Mouse (Mus musculus) heart, embryonic 13.5 days (tissue): Measurements from ENCODE around the gene Metrn. TPM values are rescaled to one million over a fixed set of nuclear protein-coding genes. Genes with fewer than 3 reads are reported as not detected.

Source experiments
- ATAC-seq: fragments of 200-750 bp; cut with Nextera tagmentation; 2 replicates; pipeline ENCODE4 v1.8.0; 2017; ENCODE audit warnings: moderate TSS enrichment; ENCODE audit not compliant: insufficient number of reproducible peaks, low FRiP score, low TSS enrichment; ENCODE audit errors: extremely low read depth
- H3K27ac ChIP-seq: fragments of 300-500 bp; sonication (generic); replicated peaks from 2 replicates; pipeline ENCODE4 v1.5.1; 2015; ENCODE audit warnings: moderate library complexity, mild to moderate bottlenecking, inconsistent platforms
- H3K27me3 ChIP-seq: fragments of 300-500 bp; sonication (generic); replicated peaks from 2 replicates; pipeline ENCODE4 v1.6.1; 2015; ENCODE audit warnings: mild to moderate bottlenecking, inconsistent platforms
- H3K36me3 ChIP-seq: fragments of 300-500 bp; sonication (generic); 2 replicates; pipeline ENCODE4 v1.6.1; 2015; ENCODE audit warnings: mild to moderate bottlenecking, inconsistent platforms
- H3K4me1 ChIP-seq: fragments of 300-500 bp; sonication (generic); 2 replicates; pipeline ENCODE4 v1.6.1; 2015; ENCODE audit warnings: inconsistent platforms
- H3K4me2 ChIP-seq: fragments of 300-500 bp; sonication (generic); 2 replicates; pipeline ENCODE4 v1.6.1; 2015; ENCODE audit warnings: inconsistent platforms, mild to moderate bottlenecking, moderate library complexity
- H3K4me3 ChIP-seq: fragments of 300-500 bp; sonication (generic); 2 replicates; pipeline ENCODE4 v1.5.1; 2015; ENCODE audit warnings: moderate library complexity, mild to moderate bottlenecking, inconsistent platforms
- H3K9ac ChIP-seq: fragments of 300-500 bp; sonication (generic); 2 replicates; pipeline ENCODE4 v1.6.1; 2015; ENCODE audit warnings: inconsistent platforms, mild to moderate bottlenecking, moderate library complexity
- H3K9me3 ChIP-seq: fragments of 300-500 bp; sonication (generic); 2 replicates; pipeline ENCODE4 v1.6.1; 2016; ENCODE audit warnings: inconsistent platforms
- WGBS: fragments of 180-500 bp; shearing (Covaris S2); methylation state at CpG from one replicate; pipeline ENCODE4 v1.1.7; 2015; ENCODE audit warnings: mixed read lengths; 5-methylcytosine and 5-hydroxymethylcytosine counted together
- polyA plus RNA-seq: library from polyadenylated mRNA; unstranded; fragments of >200 nt; fragmentation: Nextera tagmentation; extraction: Ambion mirVana; gene quantifications from 2 replicates; pipeline ENCODE4 v1.2.1, GENCODE M21; 2015

Gene Metrn
- polyA plus RNA-seq, 1 experiment from 2014 or later: 28.9 TPM

- peaks cover 15% of the 10 kb centered on the region for H3K4me1 ChIP-seq
- H3K4me2 ChIP-seq: no peak overlapping the region
- H3K9me3 ChIP-seq: no peaks in the 10 kb centered on the region
- H3K9ac ChIP-seq: no peak overlapping the region
- H3K27ac ChIP-seq: peak overlapping the region; percentile 32; the same call in 1 of the 2 replicates
- WGBS: 56% methylated on average over 3 of the region's 3 CpGs
- no peaks in the 10 kb centered on the region for H3K36me3 ChIP-seq
- H3K27me3 ChIP-seq: peaks cover 28% of the 10 kb centered on the region; the same call in 1 of the 2 replicates
- no peak for ATAC-seq
- H3K4me3 ChIP-seq: no peak overlapping the region
These were observed 39.2 kb downstream of the Metrn start for GRCm38 (mm10) chr17:25757691-25758090.

- Histone ChIP-seq H3K4me2 (no peak overlapping the region), H3K9me3 (no peaks in the 10 kb centered on the region), H3K27me3 (peaks cover 28% of the 10 kb centered on the region; the same call in 1 of the 2 replicates), H3K4me3 (no peak overlapping the region), H3K27ac (peak overlapping the region; percentile 51), H3K4me1 (peaks cover 17% of the 10 kb centered on the region), H3K36me3 (no peaks in the 10 kb centered on the region), H3K9ac (no peak overlapping the region)
- WGBS: 57% methylated on average over 9 of the region's 9 CpGs
- no peak for ATAC-seq
These were observed 40.3 kb downstream of the Metrn start for GRCm38 (mm10) chr17:25756378-25757242.

- H3K4me2 ChIP-seq: no peak overlapping the region
- peaks cover 24% of the 10 kb centered on the region for H3K4me1 ChIP-seq
- no peaks in the 10 kb centered on the region for H3K36me3 ChIP-seq
- H3K27me3 ChIP-seq: peaks cover 28% of the 10 kb centered on the region; the same call in 1 of the 2 replicates
- no peaks in the 10 kb centered on the region for H3K9me3 ChIP-seq
- WGBS: 24% methylated on average over 4 of the region's 4 CpGs
- ATAC-seq: no peak
- no peak overlapping the region for H3K9ac ChIP-seq
- peak overlapping the region; percentile 51 for H3K27ac ChIP-seq
- H3K4me3 ChIP-seq: no peak overlapping the region
These were observed 41.1 kb downstream of the Metrn start for GRCm38 (mm10) chr17:25755627-25756377.

GRCm38 (mm10) chr17:25755086-25755485, 41.9 kb downstream of the Metrn start:
- no peak overlapping the region for H3K4me2 ChIP-seq
- no peak overlapping the region for H3K4me3 ChIP-seq
- H3K9ac ChIP-seq: no peak overlapping the region
- ATAC-seq: no peak
- WGBS: 80% methylated on average over 4 of the region's 4 CpGs
- H3K36me3 ChIP-seq: no peaks in the 10 kb centered on the region
- no peak overlapping the region for H3K27ac ChIP-seq
- no peaks in the 10 kb centered on the region for H3K9me3 ChIP-seq
- peaks cover 26% of the 10 kb centered on the region; the same call in 1 of the 2 replicates for H3K27me3 ChIP-seq
- H3K4me1 ChIP-seq: peaks cover 24% of the 10 kb centered on the region

GRCm38 (mm10) chr17:25754241-25754640, 42.7 kb downstream of the Metrn start, which contains the start of gene Msln:
Gene Msln, minus strand, starts transcription at chr17:25754378.
- H3K27me3 ChIP-seq: peaks cover 18% of the 10 kb centered on the region; the same call in 1 of the 2 replicates
- no peak within 1 kb of the TSS for H3K27ac ChIP-seq
- H3K36me3 ChIP-seq: no peaks in the 10 kb centered on the region
- H3K4me3 ChIP-seq: no peak within 1 kb of the TSS
- no peak within 1 kb of the TSS for H3K4me2 ChIP-seq
- WGBS: 73% methylated on average over 9 of the region's 9 CpGs
- no peaks in the 10 kb centered on the region for H3K9me3 ChIP-seq
- no peak for ATAC-seq
- H3K9ac ChIP-seq: peak within 1 kb of the TSS; percentile 2; the same call in 1 of the 2 replicates
- H3K4me1 ChIP-seq: peaks cover 24% of the 10 kb centered on the region

- H3K9me3 ChIP-seq: no peaks in the 10 kb centered on the region
- ATAC-seq: no peak
- H3K27ac ChIP-seq: no peak overlapping the region
- peaks cover 3% of the 10 kb centered on the region; the same call in 1 of the 2 replicates for H3K27me3 ChIP-seq
- H3K9ac ChIP-seq: peak overlapping the region; percentile 28; the same call in 1 of the 2 replicates
- H3K4me3 ChIP-seq: no peak overlapping the region
- H3K4me2 ChIP-seq: no peak overlapping the region
- H3K36me3 ChIP-seq: no peaks in the 10 kb centered on the region
- WGBS: 13% methylated on average over 5 of the region's 5 CpGs
- peaks cover 20% of the 10 kb centered on the region for H3K4me1 ChIP-seq
These were observed 45.5 kb downstream of the Metrn start for GRCm38 (mm10) chr17:25751446-25751845.

GRCm38 (mm10) chr17:25749314-25749713, 47.6 kb downstream of the Metrn start:
- no peak overlapping the region for H3K27ac ChIP-seq
- H3K4me1 ChIP-seq: peaks cover 9% of the 10 kb centered on the region
- no peak overlapping the region for H3K9ac ChIP-seq
- no peaks in the 10 kb centered on the region for H3K36me3 ChIP-seq
- ATAC-seq: no peak
- no peak overlapping the region for H3K4me3 ChIP-seq
- no peaks in the 10 kb centered on the region for H3K9me3 ChIP-seq
- no peak overlapping the region for H3K4me2 ChIP-seq
- H3K27me3 ChIP-seq: peaks cover 8% of the 10 kb centered on the region
- WGBS: 70% methylated on average over 6 of the region's 6 CpGs

- Histone ChIP-seq H3K9me3 (no peaks in the 10 kb centered on the region), H3K4me1 (peaks cover 9% of the 10 kb centered on the region), H3K27me3 (peaks cover 11% of the 10 kb centered on the region), H3K27ac (no peak overlapping the region), H3K4me3 (no peak overlapping the region), H3K4me2 (no peak overlapping the region), H3K36me3 (no peaks in the 10 kb centered on the region), H3K9ac (no peak overlapping the region)
- no peak for ATAC-seq
- 86% methylated on average over 4 of the region's 4 CpGs for WGBS
These were observed 48.7 kb downstream of the Metrn start for GRCm38 (mm10) chr17:25748238-25748637.

GRCm38 (mm10) chr17:25744311-25744710, 52.6 kb downstream of the Metrn start:
- no peaks in the 10 kb centered on the region for H3K36me3 ChIP-seq
- no peak overlapping the region for H3K27ac ChIP-seq
- no peak overlapping the region for H3K4me3 ChIP-seq
- no peak for ATAC-seq
- H3K4me1 ChIP-seq: no peaks in the 10 kb centered on the region
- peaks cover 29% of the 10 kb centered on the region for H3K27me3 ChIP-seq
- no peak overlapping the region for H3K9ac ChIP-seq
- no peaks in the 10 kb centered on the region for H3K9me3 ChIP-seq
- WGBS: 73% methylated on average over 10 of the region's 10 CpGs
- H3K4me2 ChIP-seq: no peak overlapping the region

GRCm38 (mm10) chr17:25743831-25744230, 53.1 kb downstream of the Metrn start:
- no peak overlapping the region for H3K9ac ChIP-seq
- peaks cover 34% of the 10 kb centered on the region for H3K27me3 ChIP-seq
- 84% methylated on average over 9 of the region's 9 CpGs for WGBS
- no peak overlapping the region for H3K4me3 ChIP-seq
- H3K4me1 ChIP-seq: no peaks in the 10 kb centered on the region
- H3K27ac ChIP-seq: no peak overlapping the region
- no peak for ATAC-seq
- H3K36me3 ChIP-seq: no peaks in the 10 kb centered on the region
- H3K4me2 ChIP-seq: no peak overlapping the region
- no peaks in the 10 kb centered on the region for H3K9me3 ChIP-seq
